Mouse (Mus musculus) spleen, postnatal 14 days (tissue): ENCODE results near the gene Prnd.

Experiments used
- DNase-seq, 2 experiments: peaks; one replicate each; pipeline ENCODE4 v3.0.0; 2021 to 2022; ENCODE audit warnings: low spot score in 2 of 2

Gene Prnd

DNA sequence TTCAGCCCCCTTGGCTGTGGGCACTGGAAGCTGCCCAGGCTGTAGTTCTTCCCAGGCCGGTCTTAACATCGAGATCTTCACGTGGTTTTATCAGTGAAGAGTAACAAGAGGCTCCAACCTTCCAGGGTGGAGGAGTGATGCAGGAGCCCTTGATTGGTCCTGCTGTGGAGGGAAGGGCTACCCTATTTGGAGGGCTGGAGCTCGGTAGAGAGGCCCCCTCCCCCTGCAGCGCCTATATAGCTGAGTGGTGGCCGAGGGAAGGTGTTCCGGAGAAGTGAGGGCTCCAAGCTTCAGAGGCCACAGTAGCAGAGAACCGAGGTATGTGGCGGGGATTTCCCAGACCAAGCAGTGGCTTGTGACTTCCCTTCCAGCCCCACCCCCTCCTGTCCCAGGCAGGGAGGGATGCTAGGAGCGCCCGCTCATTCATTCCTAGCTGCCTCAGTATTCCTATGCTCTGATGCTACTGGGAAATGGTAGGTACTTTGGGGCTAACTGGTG is at the start of gene Prnd:
Gene Prnd (plus strand): TSS at position 264 of the 498 bp plus-strand sequence.
- DNase-seq: no peak

DNA sequence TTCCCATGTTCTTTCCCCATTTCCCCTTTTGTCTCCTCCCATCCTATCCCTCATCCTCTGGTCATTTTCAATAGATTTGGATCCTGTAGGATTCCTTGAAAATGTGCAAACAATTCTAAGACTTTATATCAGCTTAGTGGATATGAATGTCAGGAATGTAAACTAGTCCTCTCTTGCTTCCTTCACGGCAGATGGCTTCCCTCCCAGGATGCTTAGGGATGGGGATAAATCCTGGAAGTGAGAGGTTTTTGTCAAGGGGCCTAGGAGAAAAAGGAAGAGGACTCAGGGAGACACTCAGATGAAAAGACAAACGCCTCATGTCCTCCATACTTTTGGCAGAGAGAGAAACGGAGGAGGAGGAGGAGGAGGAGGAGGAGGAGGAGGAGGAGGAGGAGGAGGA is 48.2 kb upstream of the Prnd start:
- no peak for DNase-seq

DNA sequence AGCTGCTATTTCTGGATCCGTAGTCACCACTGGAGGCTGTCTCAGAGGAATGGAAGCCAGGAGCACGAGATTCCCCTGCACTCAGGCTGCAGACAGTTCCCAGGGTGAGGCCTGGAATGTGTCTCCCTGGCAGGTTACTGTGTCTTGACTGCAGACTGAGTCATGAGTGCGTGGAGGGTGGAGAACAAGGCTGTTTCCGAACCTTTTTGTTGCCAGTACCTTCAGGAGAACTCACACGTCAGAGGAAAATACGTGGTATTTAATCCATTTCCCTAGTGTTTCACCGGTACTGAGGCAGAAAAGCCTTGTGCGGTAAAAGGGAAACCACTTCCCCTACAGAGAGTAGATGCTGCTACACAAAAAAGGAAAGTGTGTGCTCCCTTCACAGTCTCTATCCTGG is 47.8 kb upstream of the Prnd start:
- no peak for DNase-seq

DNA sequence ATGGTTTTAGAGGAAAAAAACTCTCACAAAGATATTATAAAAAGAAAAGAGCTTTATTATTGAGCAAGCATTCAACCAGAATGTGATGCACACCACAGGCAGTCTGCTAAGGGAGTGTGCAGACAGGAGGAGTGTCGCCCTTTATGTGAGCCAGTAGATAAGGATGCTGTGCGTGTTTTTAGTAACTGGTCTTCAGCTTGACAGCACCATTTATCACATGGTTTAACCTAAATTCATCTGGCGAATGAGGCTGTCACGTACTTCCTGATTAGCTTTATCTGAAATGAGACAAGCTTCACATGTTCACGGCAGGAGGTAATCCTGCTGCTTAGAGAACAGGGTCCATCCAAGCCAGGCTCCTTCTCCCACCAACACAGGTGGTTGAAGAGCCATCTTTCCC is 45.6 kb upstream of the Prnd start:
- DNase-seq: no peak

DNA sequence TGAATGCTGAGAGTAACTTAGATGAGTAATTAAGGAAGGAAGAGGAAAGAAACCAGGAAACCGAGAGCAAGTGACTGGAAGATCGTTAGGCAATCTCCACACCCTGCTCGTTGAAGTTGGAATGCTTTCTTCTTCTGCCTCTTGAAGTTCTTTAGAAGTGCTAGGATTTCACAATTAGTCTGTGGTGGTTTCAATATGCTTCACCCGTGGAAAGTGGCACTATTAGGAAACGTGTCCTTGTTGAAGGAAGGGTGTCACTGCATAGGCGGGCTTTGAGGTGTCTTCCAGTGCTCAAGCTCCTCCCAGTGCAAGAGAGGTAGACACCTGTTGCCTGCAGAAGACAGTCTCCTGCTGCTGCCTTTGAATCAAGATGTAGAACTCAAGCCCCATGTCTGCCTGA is 44.9 kb upstream of the Prnd start:
- no peak for DNase-seq

- no peak for DNase-seq
These were observed 44.4 kb upstream of the Prnd start for GRCm38 (mm10) chr2:131906266-131906665.

DNA sequence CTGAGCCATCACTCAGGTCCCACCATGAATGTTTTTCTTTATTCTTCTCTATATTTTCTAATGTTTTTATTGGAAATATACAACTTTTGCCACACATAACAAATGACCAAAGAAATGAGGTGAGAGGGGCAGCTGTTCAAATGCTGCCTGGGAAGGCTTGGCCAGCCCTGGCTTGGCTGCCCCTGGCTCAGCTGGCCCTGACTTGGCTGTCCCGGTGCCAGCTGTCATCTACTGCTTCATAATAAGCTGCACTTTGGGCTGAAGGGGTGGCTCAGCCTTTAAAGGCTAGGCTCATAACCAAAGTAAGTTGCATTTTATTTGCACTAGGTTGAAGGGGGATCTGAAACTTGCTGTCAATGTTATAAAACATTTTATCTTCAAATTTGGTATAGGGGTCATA is 43.8 kb upstream of the Prnd start:
- DNase-seq: no peak

GRCm38 (mm10) chr2:131907311-131907710 is 43.4 kb upstream of the Prnd start:
- no peak for DNase-seq

- DNase-seq: no peak
These were observed 42.3 kb upstream of the Prnd start for GRCm38 (mm10) chr2:131908351-131908861.

- no peak for DNase-seq
These were observed 41.8 kb upstream of the Prnd start for GRCm38 (mm10) chr2:131908906-131909305.

- DNase-seq: peak; percentile 86 to 87
These were observed 40.7 kb upstream of the Prnd start, which contains the start of the genes Prnp and Prn for GRCm38 (mm10) chr2:131909683-131910572. Gene Prnp, plus strand, starts transcription at chr2:131909928. Gene Prn, plus strand, starts transcription at chr2:131909957.

DNA sequence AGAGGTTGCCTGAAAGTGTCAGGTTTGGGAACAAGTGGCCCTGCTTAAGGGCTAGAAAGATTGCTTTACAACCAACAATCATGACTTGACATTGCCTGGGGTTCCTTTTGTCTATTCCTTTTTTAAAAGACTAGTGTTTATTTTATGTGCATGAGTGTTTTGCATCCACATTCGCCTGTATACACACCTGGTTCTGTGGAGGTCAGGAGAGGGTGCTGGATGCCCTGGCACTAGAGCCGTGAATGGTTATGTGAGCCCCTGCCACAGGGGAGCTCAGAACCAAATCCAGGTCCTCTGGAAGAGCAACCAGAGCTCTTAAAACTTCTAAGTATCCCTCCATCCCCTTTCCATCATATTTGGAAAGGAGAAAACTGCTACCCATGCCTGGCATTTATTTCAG is 39.8 kb upstream of the Prnd start:
- DNase-seq: no peak

DNA sequence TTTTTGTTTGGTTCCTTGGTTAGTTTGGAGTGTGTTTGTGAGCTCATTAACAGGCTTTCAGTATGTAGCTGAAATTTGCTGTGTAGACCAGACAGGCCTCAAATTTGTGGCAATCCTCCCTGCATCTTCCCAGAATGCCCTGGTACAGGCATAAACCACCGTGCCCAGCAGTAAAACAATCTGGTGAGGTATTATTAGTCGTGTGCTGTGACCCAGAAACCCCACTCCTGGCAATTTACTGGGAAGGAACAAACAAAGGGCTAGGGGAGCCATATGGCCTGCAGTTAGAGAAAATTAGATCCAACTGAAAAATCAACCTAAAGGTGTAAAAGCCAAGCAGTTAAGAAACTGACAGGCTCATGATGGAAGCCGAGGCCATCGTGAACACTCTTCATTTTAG is 39.3 kb upstream of the Prnd start:
- no peak for DNase-seq

DNA sequence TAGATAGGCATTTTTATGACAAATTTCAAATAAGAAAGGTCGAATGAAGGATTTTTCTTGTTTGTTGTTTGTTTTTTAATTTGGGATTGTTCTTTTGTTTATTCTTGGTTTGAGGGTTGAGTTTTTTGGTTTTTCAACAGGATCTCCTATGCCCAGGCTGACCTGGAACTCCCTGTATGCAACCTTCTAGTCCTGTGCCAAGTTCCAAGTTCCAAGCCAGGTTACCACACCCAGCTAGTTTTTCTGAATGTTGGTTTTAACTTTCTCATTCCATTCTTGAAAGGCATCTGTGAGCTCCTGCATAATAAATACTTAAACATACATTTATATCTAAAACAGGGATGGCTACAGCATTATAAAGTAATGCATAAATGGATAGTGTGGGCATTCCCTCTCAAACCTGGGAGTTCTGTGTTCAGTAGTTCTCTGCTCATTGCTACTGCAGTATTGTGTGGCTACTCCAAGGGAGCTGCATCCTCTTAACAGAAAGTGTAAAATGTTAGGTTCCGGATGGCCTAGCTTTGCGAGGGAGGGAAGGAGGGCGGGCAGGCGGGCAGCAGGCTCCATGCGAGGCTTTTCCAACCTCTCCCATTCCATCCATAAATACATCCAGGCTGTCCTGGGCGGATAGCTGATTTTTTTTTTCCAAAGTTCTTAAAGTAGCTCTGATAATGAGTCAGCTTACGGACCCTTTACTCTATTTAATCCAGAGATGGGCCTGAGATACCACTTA is 38.0 kb upstream of the Prnd start:
- DNase-seq: no peak

GRCm38 (mm10) chr2:131932275-131932902 is 18.3 kb upstream of the Prnd start:
- no peak for DNase-seq

GRCm38 (mm10) chr2:131933013-131933412 is 17.6 kb upstream of the Prnd start:
- no peak for DNase-seq

DNA sequence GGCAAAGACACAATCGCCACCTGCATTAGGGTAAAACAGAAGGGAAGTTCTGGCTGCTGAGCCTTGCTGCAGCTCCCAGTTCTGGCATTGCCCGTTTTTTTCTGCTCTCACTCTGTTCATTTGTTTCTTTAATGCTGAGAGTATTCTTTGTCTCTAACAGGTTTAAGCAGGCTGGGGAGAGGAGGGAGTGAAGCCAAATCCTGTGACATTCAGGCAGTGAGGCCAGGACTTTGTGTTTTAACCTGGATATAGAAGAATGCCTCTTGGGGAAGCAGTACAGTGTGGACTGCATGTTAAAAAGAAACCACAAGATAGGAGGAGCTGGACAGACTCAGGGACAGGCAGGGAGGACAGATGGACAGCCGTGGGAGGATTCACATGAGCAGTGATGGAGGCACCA is 17.1 kb upstream of the Prnd start:
- no peak for DNase-seq

GRCm38 (mm10) chr2:131934243-131934642 is 16.4 kb upstream of the Prnd start:
- DNase-seq: no peak

DNA sequence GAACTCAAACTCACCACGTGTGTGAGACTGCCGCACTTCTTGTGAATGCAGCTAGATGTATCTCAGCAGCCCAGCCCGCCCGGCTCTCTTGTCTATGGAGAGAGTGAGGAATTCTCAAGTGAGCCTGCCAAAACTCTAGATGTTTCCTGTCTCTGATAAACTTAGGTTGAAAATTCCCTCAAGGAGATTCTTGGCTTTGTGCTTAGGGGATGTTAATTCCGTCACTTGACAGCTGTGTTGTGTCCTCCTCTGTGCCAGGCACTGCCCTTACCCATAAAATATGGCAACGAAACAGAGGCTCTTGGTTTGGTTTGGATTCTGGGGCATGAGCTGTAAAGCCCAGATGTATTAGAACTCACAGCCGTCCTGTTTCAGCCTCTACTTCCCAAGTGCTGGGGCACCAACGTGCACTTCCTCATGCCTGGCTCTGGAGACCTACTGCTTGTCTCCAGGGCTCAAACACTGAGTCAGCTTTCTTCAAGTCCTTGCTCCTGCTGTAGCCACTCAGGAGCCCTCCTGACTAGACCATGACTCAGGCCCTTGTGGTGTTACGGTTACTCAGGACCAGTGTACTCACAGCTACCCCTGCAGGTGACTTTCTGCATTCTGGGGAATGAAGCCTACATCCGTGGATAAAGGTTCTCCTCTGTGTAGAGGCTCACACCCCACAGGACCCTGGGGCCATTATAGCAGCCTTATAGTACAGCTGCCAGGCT is 15.1 kb upstream of the Prnd start:
- no peak for DNase-seq

DNA sequence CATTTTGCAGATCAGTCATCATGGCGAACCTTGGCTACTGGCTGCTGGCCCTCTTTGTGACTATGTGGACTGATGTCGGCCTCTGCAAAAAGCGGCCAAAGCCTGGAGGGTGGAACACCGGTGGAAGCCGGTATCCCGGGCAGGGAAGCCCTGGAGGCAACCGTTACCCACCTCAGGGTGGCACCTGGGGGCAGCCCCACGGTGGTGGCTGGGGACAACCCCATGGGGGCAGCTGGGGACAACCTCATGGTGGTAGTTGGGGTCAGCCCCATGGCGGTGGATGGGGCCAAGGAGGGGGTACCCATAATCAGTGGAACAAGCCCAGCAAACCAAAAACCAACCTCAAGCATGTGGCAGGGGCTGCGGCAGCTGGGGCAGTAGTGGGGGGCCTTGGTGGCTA is 14.3 kb upstream of the Prnd start:
- no peak for DNase-seq

DNA sequence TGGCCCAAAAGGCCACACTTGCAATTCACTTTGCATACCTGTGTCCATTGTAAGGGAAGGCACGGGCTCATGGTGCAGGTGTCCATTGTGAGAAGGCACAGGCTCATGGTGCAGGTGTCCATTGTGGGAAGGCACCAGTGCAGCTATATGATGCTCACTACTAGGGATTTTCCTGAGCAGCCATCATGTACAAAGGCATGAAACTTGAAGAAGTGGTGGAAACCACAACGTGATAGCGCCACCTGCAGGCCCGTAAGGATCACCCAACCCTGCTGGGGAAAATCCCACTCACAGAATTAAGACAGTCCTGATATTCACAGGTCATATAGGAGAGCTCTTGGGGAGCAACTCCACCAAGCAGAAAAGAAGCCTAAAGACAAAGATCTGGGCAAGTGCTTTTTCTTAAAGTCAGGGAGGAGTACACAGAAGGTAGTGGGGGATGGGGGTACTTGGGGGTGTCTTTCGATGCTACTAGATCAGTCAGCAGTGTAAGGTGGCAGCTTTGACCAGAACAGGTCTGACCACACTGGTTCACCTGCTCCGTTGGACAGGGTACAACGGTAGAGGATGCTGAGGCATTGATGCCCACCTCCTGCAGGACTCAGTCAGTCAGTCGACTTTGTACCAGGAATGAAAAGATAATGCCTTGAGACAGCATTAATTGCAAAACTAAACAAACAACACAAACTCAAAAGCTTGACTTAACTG is 11.1 kb upstream of the Prnd start:
- DNase-seq: peak; percentile 28 to 50
